Mouse (Mus musculus): ENCODE results near the gene Map10.

DNA sequence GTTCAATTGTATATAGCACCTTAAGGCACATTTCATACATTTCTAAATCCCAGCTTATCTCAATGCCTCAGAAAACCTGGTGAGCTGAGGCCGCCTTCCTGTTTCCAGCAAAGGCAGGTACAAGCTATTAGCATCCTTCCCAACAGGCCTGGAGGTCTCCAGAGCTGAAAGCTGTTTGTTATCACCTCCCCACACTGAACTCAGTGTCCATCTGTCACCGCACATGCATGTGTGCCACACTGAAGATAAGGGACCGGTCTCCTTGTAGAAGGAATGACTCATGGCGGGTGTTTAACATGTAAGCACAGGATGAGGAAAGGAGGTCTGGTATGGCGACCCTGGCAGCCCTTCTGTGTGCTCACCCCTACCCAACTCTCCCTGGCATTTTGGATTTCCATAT is 41.9 kb downstream of the Map10 start:
- no peak for TF ChIP-seq E2F4 (IDR thresholded peaks at IDR 0.05; ENCODE audit: insufficient read depth)
- TF ChIP-seq MYOD1 (IDR thresholded peaks at IDR 0.05; ENCODE audit: control insufficient read depth in 1 of 3, insufficient read length in 2 of 3, low read depth in 2 of 3) = no peak
- no peak for TF ChIP-seq CEBPB (IDR thresholded peaks at IDR 0.05; ENCODE audit: insufficient read depth, poor library complexity, severe bottlenecking)
- TF ChIP-seq TCF12 (IDR thresholded peaks at IDR 0.05; ENCODE audit: insufficient read depth, poor library complexity, severe bottlenecking) = no peak
- no peak for TF ChIP-seq USF1 (IDR thresholded peaks at IDR 0.05; ENCODE audit: low read depth)
- no peak for TF ChIP-seq POLR2A (IDR thresholded peaks at IDR 0.05; ENCODE audit: insufficient read length, low read depth)
- no peak for TF ChIP-seq MAX (IDR thresholded peaks at IDR 0.05; ENCODE audit: low read depth)

Data from myocyte (in vitro differentiated cells).